Mouse (Mus musculus) CD4-positive, CD25-positive, alpha-beta regulatory T cell, adult 4 months (primary cell): ENCODE measurements around the gene Olfr967. TPM values are rescaled to one million over a fixed set of nuclear protein-coding genes. Genes with fewer than 3 reads are reported as not detected.
"Not testable (repeated sequence)": the region's sequence is repeated elsewhere in the genome, so short reads cannot be mapped to it uniquely, and the experiment has no call there.

ENCODE experiments used
- ATAC-seq: one replicate; pipeline ENCODE4 v1.8.0; 2017
- polyA plus RNA-seq, 2 experiments: library from polyadenylated mRNA; unstranded; fragments of 100-300 nt; shearing (Covaris generic); gene quantifications; one replicate each; pipeline ENCODE4 v1.2.1; 2017

Olfr967 gene
- polyA plus RNA-seq: not detected

GRCm38 (mm10) chr9:39745949-39746348 lies at the start of gene Olfr967:
TSS of gene Olfr967 (plus strand) at chr9:39746249.
- no peak for ATAC-seq

- not testable (repeated sequence) for ATAC-seq
Measured at GRCm38 (mm10) chr9:39701123-39701522, 44.9 kb upstream of the Olfr967 start.

GRCm38 (mm10) chr9:39707017-39707416 lies 39.0 kb upstream of the Olfr967 start, which contains the start of gene Olfr149:
TSS of gene Olfr149 (minus strand) at chr9:39707117.
- no peak for ATAC-seq

GRCm38 (mm10) chr9:39708958-39709357 lies 37.1 kb upstream of the Olfr967 start:
- no peak for ATAC-seq

- ATAC-seq: no peak
Measured at GRCm38 (mm10) chr9:39711053-39711452, 35.0 kb upstream of the Olfr967 start, which contains the start of gene Olfr965. TSS of gene Olfr965 (plus strand) at chr9:39711353.

GRCm38 (mm10) chr9:39730678-39731077 lies 15.4 kb upstream of the Olfr967 start, which contains the start of gene Olfr150:
TSS of gene Olfr150 (plus strand) at chr9:39730978.
- no peak for ATAC-seq

GRCm38 (mm10) chr9:39740741-39741140 lies 5.3 kb upstream of the Olfr967 start:
- no peak for ATAC-seq

GRCm38 (mm10) chr9:39746428-39746827 lies 379 bp downstream of the Olfr967 start:
- no peak for ATAC-seq

GRCm38 (mm10) chr9:39783153-39783552 lies 37.1 kb downstream of the Olfr967 start, which contains the start of gene Olfr968:
TSS of gene Olfr968 (minus strand) at chr9:39783253.
- ATAC-seq: no peak

- no peak for ATAC-seq
Measured at GRCm38 (mm10) chr9:39790558-39790957, 44.5 kb downstream of the Olfr967 start, which contains the start of gene Olfr969. TSS of gene Olfr969 (plus strand) at chr9:39790945.

Other genes with a start within 250 kb of the Olfr967 start
- gene Olfr957, start 230.4 kb upstream of the Olfr967 start, polyA plus RNA-seq: not detected
- not detected for gene Olfr958, start 192.2 kb upstream of the Olfr967 start, polyA plus RNA-seq
- gene Olfr959, start 170.7 kb upstream of the Olfr967 start, polyA plus RNA-seq: not detected
- not detected for gene AW551984, start 141.8 kb upstream of the Olfr967 start, polyA plus RNA-seq
- not detected for gene Olfr148, start 135.6 kb upstream of the Olfr967 start, polyA plus RNA-seq
- not detected for gene Olfr960, start 124.9 kb upstream of the Olfr967 start, polyA plus RNA-seq
- gene Olfr961, start 101.2 kb upstream of the Olfr967 start, polyA plus RNA-seq: not detected
- not detected for gene Olfr963, start 79.0 kb upstream of the Olfr967 start, polyA plus RNA-seq
- not detected for gene Olfr149, start 39.1 kb upstream of the Olfr967 start, polyA plus RNA-seq
- gene Olfr965, start 34.9 kb upstream of the Olfr967 start, polyA plus RNA-seq: not detected
- under 1 TPM in 1 of 2 experiments, not detected in 1; 0.35 TPM for gene Olfr150, start 15.3 kb upstream of the Olfr967 start, polyA plus RNA-seq
- gene Olfr968, start 37.0 kb downstream of the Olfr967 start, polyA plus RNA-seq: not detected
- gene Olfr969, start 44.7 kb downstream of the Olfr967 start, polyA plus RNA-seq: not detected
- not detected for gene Olfr970, start 62.6 kb downstream of the Olfr967 start, polyA plus RNA-seq
- gene Olfr971, start 90.6 kb downstream of the Olfr967 start, polyA plus RNA-seq: not detected
- not detected for gene Olfr972, start 120.2 kb downstream of the Olfr967 start, polyA plus RNA-seq
- not detected for gene Olfr229, start 161.1 kb downstream of the Olfr967 start, polyA plus RNA-seq
- gene Olfr974, start 191.3 kb downstream of the Olfr967 start, polyA plus RNA-seq: under 1 TPM in 1 of 2 experiments, not detected in 1; 0.09 TPM
- not detected for gene Olfr975, start 205.8 kb downstream of the Olfr967 start, polyA plus RNA-seq
- not detected for gene Olfr976, start 214.9 kb downstream of the Olfr967 start, polyA plus RNA-seq
- gene Olfr978, start 245.9 kb downstream of the Olfr967 start, polyA plus RNA-seq: not detected